Mouse (Mus musculus) T-helper 17 cell (primary cell): ENCODE measurements around the gene Tcf21.

ENCODE experiments used
- in situ Hi-C, 2 experiments: fragments of 300-600 bp; cut with MboI, MseI; formaldehyde crosslinking; loops; 1 replicate in 1 of 2; 2 replicates in 1 of 2; pipeline ENCODE4 v1.15.1; 2025; ENCODE audit warnings: high pct_unique_total_duplicates in 2 of 2

The Tcf21 gene

DNA sequence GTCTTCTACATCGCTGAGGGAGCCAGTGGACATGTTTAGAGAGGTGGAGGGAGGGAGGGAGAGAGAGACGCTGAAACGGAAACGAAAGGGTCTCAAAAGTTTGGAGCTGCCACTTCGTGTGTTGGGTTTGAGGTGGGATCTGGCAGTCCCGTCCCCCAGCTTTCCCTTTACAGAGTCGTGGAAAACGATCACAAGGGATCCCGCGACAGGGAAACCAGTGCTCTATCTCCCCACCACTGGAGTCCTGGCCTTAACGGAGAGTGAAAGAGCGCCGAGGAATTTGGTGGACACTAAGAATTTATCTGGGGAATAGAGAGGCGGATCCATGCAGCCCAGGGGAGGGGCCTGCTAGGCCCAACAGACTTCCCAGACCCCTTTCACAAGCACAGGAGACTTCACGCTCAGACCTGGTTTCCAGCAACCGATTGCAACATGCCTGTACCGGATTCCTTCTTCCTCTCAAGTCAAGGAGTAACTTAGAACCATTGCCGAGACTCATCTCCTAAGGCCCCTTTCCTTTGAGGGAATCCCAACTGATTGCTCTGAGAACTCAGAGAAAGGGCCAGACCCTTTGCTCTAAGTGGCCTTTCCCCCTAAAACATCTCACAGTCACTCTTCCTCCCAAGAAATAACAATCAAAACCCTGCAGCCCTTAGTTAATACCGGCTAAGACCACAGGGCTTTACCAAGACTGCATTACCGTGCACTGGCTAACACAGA, at the start of gene Tcf21:
Gene Tcf21, minus strand, starts transcription at position 304 of the 720 bp plus-strand sequence.
- in situ Hi-C loops: no loop called here

DNA sequence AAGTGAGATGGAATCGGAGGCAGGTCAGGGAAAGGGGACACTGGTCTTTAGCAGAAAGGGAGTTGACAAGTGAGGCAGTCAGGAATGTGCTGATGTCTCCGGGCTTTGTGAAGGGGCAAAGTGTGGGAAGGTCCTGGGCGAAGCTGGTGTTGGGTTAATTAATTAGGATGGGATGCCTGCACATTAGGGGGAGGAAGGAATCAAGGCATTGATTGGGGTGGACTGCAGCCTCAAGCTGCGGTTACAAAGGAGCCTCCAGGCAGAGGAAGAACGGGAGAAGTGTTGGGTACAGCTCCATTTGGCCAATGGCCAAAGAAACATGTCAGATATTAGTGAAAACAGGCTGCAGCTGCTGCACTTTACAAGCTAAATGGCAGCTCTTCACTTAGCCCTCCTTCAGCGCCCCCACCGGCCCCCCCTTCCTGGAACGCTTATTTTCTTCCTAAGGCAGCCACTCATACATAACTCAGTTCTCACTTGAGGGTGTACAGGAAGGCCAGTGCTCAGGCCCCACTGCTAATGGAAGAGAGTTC, 48.5 kb upstream of the Tcf21 start:
- in situ Hi-C loops: no loop called here

DNA sequence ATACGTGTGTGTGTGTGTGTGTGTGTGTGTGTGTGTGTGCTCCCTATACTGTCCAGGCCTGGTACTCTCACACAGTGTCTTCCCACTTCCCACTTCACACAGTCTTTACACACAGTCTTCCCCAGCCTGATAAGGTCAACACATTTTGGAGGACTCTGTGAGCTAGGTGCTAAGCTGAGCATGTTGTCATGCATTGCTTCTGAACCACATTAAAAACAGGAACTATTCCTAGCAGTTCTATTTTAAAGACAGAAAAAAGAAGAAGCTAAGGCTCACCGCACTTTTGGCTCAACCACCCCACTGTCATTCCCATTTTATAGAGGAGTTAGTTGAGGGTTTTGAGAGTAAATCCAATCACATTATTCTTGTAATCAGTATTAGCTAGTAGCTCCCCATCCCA, 47.2 kb upstream of the Tcf21 start:
- in situ Hi-C loops: no loop called here

DNA sequence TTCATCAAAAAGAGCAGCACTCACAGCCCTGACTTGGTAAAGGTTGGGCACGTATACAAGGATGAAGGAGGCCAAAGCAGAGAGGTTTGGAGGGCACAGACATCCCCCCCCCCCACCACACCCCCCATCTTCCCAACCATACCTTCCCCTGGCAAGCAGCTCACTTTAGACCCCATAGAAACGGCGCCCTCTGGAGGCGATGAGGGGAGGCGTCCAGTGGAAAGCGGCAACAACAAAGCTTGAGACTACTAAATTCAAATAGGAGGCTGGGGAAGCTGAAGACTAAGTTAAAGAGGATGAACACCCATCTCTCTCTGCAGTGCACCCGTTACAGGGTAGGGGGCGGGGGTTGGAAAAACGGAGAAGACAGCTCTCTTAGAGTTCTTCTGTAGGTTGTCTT, 38.1 kb upstream of the Tcf21 start:
- in situ Hi-C loops: no loop called here

DNA sequence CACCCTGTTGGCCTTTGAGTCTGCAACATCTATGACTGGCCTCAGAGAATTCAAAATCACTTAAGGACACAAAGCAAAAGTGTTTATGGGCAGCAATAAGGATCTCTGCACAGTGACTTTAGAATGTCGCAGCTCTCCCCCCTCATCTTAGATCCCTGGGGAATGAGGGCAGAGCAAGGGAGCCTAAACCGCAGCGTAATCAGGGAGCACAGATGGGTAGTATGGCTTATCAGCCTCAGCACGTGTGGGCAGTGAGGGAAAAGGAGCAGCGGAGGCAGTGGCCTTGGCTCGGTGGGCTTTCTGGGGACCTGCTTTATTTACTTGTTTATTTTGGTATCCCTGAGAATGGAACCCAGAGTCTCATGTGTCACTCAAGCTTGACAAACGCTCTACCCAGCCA, 34.4 kb upstream of the Tcf21 start:
- in situ Hi-C loops: no loop called here

DNA sequence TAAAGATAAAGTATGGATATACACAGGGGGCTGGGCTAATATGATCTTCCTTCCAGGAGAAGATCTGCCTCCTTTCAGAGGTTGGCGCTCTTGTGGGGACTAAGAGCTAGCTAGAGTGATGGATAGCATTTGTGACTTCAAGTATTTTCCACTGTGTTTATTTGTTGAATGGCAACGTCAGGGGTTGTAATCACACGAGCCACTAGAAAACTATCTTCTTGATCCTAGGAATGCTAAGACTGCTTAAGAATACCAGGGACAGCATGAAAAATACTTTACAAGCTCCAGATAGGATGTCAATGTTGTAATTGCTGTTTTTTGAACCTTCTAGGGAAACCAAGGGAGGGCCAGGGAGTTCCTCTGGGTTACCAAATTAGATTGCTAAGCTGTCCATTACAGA, 25.4 kb upstream of the Tcf21 start:
- in situ Hi-C loops: no loop called here

DNA sequence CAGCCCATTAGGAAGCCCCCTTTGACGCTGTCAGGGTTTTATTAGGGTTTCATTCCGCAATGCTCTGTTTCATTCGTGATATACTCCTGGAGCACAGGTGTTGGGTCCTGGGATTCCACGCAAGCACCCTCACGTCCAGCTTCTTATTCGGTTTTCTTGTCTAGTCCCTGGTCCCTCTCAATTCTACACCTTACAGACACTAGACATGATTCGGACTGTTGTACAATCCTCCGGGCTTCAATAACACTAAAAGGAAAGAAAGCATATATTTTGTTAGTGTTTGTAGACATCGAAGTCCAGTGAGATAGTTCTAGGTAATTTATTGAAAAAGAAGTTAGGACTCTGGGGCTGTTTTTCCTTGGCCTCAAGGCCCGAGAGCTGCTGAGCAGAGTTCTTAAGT, 24.8 kb upstream of the Tcf21 start:
- in situ Hi-C loops: no loop called here

DNA sequence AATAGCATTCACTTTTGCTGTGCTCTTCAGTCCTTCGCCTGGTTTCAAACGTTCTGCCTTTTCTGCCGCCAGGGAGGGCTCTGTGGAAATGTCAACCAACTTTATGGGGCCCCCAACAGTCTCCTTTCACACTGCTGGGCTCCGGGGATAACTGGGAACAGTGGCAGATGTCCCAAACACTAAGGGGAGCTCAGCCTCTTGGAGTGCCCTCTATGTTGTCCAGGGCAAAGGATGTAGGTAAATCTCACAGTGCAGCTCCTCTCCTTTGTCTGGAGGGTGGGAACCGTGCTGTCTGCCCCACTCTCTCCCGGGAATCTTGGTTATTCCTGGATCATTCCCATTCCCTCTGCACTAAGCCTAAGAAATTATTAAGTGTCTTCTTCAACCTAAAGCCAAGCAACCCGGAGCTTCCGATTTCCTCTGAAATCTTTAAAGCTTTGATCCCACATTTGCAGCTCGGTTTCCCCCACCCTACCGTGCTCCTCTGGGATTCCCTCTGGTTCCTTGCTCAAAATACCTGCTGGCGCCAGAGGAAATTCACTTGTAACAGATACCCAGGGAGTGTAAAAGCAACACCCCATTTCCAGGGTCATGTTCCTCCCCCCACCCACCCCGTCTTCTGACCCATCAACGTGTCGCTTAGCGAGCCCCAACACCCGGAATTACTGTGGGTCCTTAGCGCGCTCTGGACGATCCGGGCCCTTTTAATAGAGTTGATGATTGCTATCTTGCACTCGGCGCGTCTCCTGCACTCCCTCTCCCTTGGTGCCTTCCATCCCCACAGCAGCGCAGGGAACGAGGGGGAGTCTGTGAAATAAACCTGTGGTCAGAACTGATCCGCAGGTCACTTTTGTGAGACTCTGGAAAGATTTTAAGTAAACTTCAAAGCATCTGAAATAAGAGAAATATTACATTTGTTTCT, 23.7 kb upstream of the Tcf21 start:
- in situ Hi-C loops: no loop called here

DNA sequence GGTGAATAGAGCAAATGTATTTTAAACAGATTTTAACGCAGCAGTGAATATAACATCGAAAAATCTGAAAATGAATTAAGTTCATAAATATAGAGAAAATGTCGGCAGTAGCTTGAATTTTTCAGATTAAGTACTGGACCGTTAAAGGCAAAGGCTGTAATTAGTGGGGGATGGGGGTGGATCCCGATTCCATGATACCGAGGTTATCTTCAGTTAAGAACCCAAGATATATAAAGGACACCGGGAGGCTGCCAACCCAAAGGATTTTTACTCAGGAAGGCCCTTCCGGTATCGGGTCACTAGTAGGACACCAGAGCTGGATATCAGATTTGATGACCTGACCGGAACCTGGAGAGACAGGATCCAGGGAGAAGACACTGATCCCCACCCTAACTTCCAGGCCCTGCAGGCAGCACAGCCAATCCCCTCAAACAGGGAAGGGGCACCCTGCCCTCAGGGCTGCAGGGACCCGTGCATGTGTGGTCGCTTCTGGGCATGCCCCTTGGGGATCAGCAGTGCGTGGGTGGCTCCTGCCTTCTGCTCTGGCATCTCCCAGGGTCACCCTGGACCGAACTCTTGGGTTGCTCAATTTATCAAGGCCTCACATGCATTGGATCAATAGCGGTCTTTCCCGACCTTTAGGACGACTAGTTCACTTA, 22.9 kb upstream of the Tcf21 start:
- in situ Hi-C loops: no loop called here

DNA sequence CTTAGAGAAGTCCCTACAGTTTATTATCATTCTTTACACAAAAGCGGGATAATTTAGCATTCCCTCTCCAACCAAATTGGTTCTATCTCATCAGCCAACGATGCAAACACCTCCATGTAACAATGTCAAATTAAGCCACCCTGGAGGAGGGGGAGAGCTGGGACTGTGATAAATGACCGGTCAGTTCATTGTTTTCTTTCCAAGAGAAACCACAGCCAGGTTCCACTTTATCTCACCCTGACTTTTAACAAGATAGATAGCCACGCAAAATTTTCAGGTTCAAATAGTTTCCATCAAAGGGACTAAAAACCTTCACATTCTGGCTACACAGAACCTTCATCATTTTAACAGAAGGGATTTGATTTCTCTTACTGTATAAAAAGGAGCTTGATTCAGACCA, 22.1 kb upstream of the Tcf21 start:
- in situ Hi-C loops: no loop called here

DNA sequence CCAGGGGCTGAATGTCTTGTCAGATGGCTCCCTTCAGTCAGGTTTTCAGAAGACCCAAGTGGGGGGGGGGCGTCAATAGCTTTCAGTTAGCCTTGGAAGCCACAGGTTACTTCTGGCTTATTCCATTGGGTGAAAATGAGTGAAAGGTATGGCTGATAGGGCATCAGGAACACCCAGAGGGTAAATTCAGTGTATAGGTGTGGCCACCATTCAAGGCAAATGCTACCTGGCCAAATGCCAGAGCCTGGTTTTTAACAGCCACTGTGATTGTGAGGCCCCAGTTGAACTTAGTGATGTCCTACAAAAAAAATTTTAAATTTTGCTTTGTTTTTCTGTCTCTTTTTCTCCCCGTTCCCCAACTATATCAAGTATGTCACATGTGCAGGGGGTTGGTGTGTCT, 6.3 kb upstream of the Tcf21 start:
- in situ Hi-C loops: no loop called here

DNA sequence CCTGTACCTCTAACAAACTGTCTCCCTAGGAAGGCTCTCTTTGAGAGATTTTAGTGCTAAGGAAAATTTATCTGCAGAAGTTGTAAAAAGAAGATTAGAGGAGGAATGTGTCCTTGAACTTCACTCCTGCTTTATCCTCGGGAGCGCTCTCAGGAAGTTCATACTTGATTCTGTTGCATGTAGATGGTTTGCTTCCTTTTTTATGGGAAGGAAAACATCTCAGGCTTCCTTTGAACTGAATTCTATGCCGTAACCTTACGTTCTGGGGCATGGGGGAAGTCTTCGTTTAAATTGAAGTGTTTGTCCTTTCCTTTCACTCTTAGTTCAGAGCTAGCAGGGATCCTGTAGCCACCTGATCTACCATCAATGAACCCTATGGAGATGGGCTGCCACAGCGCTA, 2.9 kb upstream of the Tcf21 start:
- in situ Hi-C loops: no loop called here

DNA sequence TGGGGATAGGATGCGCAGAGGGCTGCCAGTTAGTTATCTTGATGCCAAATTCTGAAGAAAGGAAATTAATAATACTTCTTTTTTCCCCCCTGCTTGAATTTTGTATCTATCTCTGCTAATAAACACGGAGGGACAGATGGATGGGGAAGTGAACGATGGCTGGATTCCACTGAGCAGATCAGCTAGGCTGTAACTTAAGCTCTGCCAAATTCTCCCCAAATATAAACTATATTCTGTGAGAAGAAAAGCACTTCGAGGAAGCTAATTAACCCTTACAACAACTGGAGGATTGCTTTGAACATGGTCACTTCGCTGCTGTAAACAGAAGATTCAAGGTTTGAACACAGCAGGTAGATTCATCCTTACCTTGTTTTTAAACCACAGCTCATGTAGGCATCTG, 2.5 kb upstream of the Tcf21 start:
- in situ Hi-C loops: no loop called here

DNA sequence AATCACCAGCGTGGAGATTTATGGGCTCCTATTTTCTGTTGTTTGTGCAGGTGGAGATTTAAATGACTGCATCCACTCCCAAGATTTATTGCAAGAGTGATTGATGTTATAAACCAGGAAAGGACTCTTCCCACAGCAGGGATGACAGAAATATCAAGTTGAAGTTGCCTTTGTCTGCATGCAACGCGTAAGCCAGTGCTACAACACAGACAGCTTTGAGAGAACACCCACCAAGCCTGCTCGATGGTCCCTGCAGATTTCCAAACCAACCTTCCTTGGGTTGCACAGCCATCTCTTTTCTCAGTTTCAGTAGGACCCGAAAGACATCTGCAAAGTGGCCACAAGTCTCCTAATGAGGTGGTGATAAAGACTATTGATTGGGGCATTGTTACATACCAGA, 1.7 kb upstream of the Tcf21 start:
- in situ Hi-C loops: no loop called here

DNA sequence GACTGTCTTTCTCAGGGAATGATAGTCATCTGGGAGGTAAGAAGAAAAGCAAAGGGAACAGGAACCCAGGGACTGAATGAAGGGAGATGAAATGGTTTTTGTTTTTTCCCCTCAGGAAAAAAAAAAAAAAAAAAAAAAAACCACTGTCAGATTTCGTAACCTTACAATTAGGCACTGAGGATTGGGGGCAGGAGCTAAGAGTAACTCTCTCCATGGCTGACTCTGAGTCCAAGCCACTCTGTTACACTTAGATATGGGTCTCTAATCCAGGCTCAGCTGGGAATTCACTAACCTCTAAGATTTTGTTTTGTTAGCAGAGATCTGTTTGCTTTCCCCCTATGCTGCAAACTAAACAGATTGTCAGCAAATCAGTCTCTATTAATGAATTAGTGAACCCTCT, 1.3 kb upstream of the Tcf21 start:
- in situ Hi-C loops: no loop called here

DNA sequence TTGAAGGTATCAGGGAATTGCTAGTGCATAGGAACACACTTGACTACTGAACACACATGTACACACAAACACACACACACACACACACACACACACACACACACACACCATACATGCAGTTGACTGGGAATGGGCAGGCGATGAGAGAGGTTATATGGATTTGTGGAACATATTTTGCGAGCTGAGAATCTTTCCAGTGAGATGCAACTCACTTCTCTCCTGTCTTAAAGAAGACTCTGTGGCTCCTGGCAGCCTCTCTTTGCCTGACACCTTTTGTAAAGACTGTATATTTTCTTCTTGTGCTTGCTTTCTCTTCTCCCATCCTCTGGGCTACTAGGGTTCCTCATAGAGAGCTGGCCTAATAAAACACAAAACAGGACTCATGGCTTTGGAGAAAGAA, 867 bp upstream of the Tcf21 start:
- in situ Hi-C loops: no loop called here

DNA sequence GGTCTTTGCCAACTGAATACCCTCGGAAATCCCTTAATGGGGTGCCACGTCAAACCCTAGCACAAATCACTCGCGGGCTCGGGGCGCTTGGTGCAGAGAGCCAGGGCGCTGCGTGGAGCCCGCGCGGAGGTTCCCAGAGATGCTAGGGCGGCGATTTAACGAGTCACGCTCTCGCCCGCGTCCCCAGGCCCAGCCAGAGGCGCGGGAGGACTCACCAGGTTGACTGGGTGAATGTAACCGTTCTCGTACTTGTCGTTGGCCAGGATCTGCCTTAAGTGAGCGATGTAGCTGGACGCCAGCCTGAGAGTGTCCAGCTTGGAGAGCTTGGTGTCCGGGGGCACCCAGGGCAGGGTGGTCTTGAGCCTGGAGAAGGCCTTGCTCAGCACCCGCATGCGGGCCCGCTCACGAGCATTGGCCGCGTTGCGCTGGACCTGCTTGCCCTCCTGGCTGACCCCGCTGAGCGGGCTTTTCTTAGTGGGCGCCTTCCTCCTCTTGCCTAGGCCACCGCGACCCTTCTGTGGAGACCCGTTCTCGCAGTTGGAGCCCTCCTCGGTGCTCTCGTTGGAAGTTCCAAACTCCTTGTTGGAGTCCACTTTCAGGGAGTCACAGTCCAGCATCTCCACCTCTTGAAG, 619 bp downstream of the Tcf21 start:
- in situ Hi-C loops: no loop called here

DNA sequence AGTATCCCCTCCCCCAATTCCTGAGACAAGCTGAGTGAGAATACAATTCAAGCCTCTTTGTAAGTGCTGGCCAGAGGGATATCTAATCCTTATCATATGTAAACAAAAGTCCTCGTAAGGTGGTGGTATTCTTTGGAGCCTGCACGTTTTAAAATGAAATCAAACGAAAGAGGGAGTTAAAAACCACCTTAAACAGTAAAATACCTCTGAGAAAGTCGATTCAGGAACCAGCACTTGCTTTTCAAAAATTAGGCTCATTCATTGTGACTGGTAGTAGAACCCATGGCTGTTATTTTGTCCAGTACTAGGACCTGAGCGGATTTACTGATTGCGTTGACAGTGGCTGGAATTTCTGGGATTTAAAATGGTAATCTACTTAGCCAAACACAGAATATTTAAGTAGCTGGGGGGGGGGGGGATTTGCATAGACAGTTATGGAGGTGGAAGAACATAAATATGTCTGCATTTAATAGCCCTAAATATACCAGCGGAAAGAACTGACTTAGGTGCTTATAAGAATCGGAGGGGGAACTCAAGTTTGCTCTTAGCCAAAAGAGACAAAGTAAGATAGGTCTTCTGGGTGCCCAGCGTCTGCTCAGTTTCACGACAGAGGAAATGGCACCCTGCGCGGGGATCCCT, 1.3 kb downstream of the Tcf21 start:
- in situ Hi-C loops: no loop called here

DNA sequence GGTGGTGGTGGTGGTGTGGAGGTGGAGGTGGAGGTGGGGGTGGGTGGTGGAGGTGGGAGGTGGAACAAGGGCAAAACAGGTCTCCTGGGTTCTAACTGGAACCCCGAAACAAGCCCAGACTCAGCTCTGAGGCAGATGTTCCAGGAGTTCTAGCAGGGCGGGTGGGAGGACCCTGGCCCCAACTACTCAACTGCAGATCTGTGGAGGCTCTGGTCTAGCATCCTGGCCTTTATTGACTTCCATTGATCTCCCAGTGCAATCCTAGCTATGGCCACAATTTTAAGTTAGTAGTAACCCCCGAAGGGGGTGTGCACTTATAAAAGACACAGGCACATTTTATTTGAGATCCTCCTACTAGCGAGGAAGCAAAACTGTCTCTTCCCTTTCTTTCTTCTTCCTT, 2.0 kb downstream of the Tcf21 start:
- in situ Hi-C loops: no loop called here

DNA sequence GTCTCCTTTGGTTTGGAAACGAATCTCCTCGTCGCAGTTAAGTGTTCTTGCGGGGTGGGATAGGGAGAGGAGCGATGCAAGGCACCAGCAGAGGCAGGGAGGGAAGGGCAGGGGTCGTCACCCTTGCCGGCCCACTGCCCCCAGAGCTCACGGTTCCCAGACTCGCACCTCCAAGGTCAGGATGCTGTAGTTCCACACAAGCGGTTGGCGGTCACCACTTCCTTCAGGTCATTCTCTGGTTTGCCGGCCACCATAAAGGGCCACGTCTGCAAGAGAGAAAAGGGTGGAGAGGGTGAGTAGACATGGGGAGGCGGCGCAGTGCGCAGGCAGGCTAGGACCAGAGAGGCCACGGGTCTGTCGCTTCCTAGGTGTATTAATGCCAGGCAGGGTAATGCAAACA, 2.4 kb downstream of the Tcf21 start:
- in situ Hi-C loops: no loop called here

DNA sequence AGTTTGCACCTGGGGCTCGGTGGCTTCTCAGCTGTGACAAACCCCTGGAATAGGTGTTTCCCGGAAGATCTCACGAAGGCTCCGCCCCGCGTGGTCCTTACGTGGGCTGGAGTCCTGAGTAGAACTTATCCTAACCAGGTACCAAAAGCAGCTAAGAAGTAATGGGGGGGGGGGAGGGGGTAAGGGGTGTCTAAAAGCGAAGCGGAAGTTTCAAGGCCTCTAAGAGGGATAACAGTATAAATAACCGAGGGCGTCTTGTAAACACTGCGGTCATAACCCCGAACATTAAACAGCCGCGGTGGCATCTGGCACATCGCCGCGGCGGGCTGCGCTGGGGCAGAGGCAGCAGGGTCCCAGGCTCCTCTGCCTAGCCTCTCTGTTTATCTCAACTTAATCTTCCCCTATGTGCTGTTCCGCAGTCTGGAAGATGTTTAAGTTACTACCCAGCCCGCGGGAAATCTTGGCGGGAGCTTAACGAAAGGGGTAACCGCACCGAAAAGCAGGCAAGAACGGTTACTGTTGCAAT, 3.7 kb downstream of the Tcf21 start:
- in situ Hi-C loops: no loop called here
